Mouse (Mus musculus): ENCODE results near the gene Gab3. TPM values are rescaled to one million over a fixed set of nuclear protein-coding genes. Genes with fewer than 3 reads are reported as not detected.

The Gab3 gene
- polyA plus RNA-seq, 1 experiment from 2014 or later, result 1.8 TPM

Other genes with a start within 250 kb of the Gab3 start
- gene Gm5936, start 248.3 kb downstream of the Gab3 start, polyA plus RNA-seq (2014; fragmentation: Nextera tagmentation; extraction: Ambion mirVana), result not detected in 2 replicates
- 74.0 and 79.2 TPM in 2 replicates for gene Dkc1, start 10.4 kb upstream of the Gab3 start, polyA plus RNA-seq (2014; fragmentation: Nextera tagmentation; extraction: Ambion mirVana)
- gene Mpp1, start 45.6 kb upstream of the Gab3 start, polyA plus RNA-seq (2014; fragmentation: Nextera tagmentation; extraction: Ambion mirVana), result 22.3 and 25.2 TPM in 2 replicates
- gene Smim9, start 78.3 kb upstream of the Gab3 start, polyA plus RNA-seq (2014; fragmentation: Nextera tagmentation; extraction: Ambion mirVana), result not detected in 2 replicates

All from heart, embryonic 11.5 days (tissue).